Mouse (Mus musculus): ENCODE data around the gene Dnm1.

DNA sequence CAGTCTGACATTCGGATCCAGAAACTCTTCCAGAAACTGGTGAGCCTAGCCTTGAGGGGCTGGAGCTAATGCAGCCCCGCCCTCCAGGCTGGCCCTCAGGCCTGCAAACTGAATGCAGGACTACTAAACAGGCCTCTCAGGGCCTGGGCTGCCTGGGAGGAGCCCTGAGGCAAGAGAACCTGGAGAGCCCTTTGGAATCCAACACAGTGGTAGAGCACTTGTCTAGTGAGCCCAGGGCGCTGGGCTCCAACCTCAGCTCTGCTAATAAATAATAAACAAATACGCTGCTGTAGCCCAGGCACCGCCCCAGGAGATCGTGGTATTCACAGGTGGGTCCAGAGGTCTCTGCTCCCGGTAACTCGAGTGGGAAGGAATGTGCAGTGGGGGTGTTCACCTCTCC, 37.7 kb upstream of the Dnm1 start:
- TF ChIP-seq CTCF (IDR thresholded peaks at IDR 0.05; ENCODE audit: low read depth) (no peak), EP300 (optimal IDR thresholded peaks at IDR 0.05) (no peak)

Measured in stomach, postnatal 0 days (tissue).